Mouse (Mus musculus) MEL (cell line): ENCODE results near the gene Supt7l. TPM values are rescaled to one million over a fixed set of nuclear protein-coding genes. Genes with fewer than 3 reads are reported as not detected.

Experiments used
- DNase-seq: peaks from one replicate; pipeline ENCODE4 v3.0.0; 2011; ENCODE audit warnings: low read depth, low spot score
- H3K27ac ChIP-seq: 2 replicates; pipeline ENCODE4 v1.5.1; 2012; ENCODE audit warnings: low read depth, mild to moderate bottlenecking, control low read depth, low read length, moderate library complexity; ENCODE audit not compliant: control insufficient read depth
- H3K27me3 ChIP-seq, 2 experiments: fragments of 150-350 bp in 1 of 2; sonication (generic) in 1 of 2; 2 replicates each; pipeline ENCODE4 v1.6.1; 2012; ENCODE audit warnings: low read length in 2 of 2, mild to moderate bottlenecking in 2 of 2, improper control_type of control experiment in 1 of 2, moderate library complexity in 1 of 2; ENCODE audit not compliant: insufficient read depth in 2 of 2, control insufficient read depth in 1 of 2
- H3K36me3 ChIP-seq, 2 experiments: 2 replicates each; pipeline ENCODE4 v1.6.1; 2012 to 2014; ENCODE audit warnings: low read length in 2 of 2, improper control_type of control experiment in 1 of 2, inconsistent platforms in 1 of 2, mild to moderate bottlenecking in 1 of 2; ENCODE audit not compliant: insufficient read depth in 2 of 2, control insufficient read depth in 1 of 2
- H3K4me1 ChIP-seq, 2 experiments: fragments of 150-350 bp in 1 of 2; sonication (generic) in 1 of 2; 2 replicates each; pipeline ENCODE4 v1.6.1; 2012; ENCODE audit warnings: low read length in 2 of 2, improper control_type of control experiment in 1 of 2, mild to moderate bottlenecking in 1 of 2; ENCODE audit not compliant: insufficient read depth in 2 of 2, control insufficient read depth in 1 of 2
- H3K4me3 ChIP-seq, 2 experiments: fragments of 150-350 bp in 1 of 2; sonication (generic) in 1 of 2; 2 replicates each; pipeline ENCODE4 v1.5.1; 2012; ENCODE audit warnings: low read depth in 2 of 2, low read length in 2 of 2, mild to moderate bottlenecking in 2 of 2, moderate library complexity in 2 of 2, control low read depth in 1 of 2, improper control_type of control experiment in 1 of 2; ENCODE audit not compliant: control insufficient read depth in 1 of 2, insufficient read depth in 1 of 2
- H3K79me2 ChIP-seq: 2 replicates; pipeline ENCODE4 v1.6.1; 2012; ENCODE audit warnings: mild to moderate bottlenecking, low read length, moderate library complexity; ENCODE audit not compliant: control insufficient read depth, poor library complexity, insufficient read depth
- H3K9ac ChIP-seq: 2 replicates; pipeline ENCODE4 v1.6.1; 2012; ENCODE audit warnings: low read depth, mild to moderate bottlenecking, control low read depth, low read length, moderate library complexity; ENCODE audit not compliant: control insufficient read depth, poor library complexity, severe bottlenecking
- H3K9me3 ChIP-seq: fragments of 150-350 bp; sonication (generic); replicated peaks from 2 replicates; pipeline ENCODE4 v1.6.1; 2012; ENCODE audit warnings: mild to moderate bottlenecking, low read length, improper control_type of control experiment, moderate library complexity; ENCODE audit not compliant: insufficient read depth
- BHLHE40 ChIP-seq: IDR thresholded peaks from 2 replicates; pipeline ENCODE4 v1.6.1; 2012; ENCODE audit warnings: low read depth, mild to moderate bottlenecking, inconsistent platforms, low read length, improper control_type of control experiment, borderline replicate concordance
- MAFK ChIP-seq: IDR thresholded peaks from 2 replicates; pipeline ENCODE4 v1.6.1; 2011; ENCODE audit warnings: low read depth, mild to moderate bottlenecking, low read length, improper control_type of control experiment, borderline replicate concordance
- MAX ChIP-seq: IDR thresholded peaks from 2 replicates; pipeline ENCODE4 v1.6.1; 2011; ENCODE audit warnings: low read length, improper control_type of control experiment
- MXI1 ChIP-seq: IDR thresholded peaks from 2 replicates; pipeline ENCODE4 v1.6.1; 2011; ENCODE audit warnings: mild to moderate bottlenecking, low read depth, low read length, improper control_type of control experiment
- NELFE ChIP-seq: IDR thresholded peaks from 2 replicates; pipeline ENCODE4 v1.6.1; 2011; ENCODE audit warnings: low read depth, low read length, improper control_type of control experiment
- POLR2A ChIP-seq, 2 experiments: IDR thresholded peaks; 2 replicates each; pipeline ENCODE4 v1.6.1; 2011 to 2012; ENCODE audit warnings: low read length in 2 of 2, mild to moderate bottlenecking in 2 of 2, control low read depth in 1 of 2, improper control_type of control experiment in 1 of 2, low read depth in 1 of 2, moderate library complexity in 1 of 2; ENCODE audit not compliant: control insufficient read depth in 1 of 2, insufficient read depth in 1 of 2, poor library complexity in 1 of 2
- POLR2AphosphoS5 ChIP-seq: IDR thresholded peaks from 2 replicates; pipeline ENCODE4 v1.6.1; 2012; ENCODE audit warnings: low read depth, borderline replicate concordance, mild to moderate bottlenecking, inconsistent platforms, low read length, moderate library complexity, mixed read lengths
- RCOR1 ChIP-seq: IDR thresholded peaks from 2 replicates; pipeline ENCODE4 v1.6.1; 2012; ENCODE audit warnings: low read depth, mild to moderate bottlenecking, inconsistent platforms, low read length, improper control_type of control experiment
- SIN3A ChIP-seq: IDR thresholded peaks from 2 replicates; pipeline ENCODE4 v1.6.1; 2012; ENCODE audit warnings: low read length, improper control_type of control experiment, inconsistent platforms
- SMC3 ChIP-seq: IDR thresholded peaks from 2 replicates; pipeline ENCODE4 v1.6.1; 2011; ENCODE audit warnings: low read depth, low read length, improper control_type of control experiment
- TBP ChIP-seq: IDR thresholded peaks from 2 replicates; pipeline ENCODE4 v1.8.0; 2011; ENCODE audit warnings: low read depth, low read length, improper control_type of control experiment
- TCF12 ChIP-seq: IDR thresholded peaks from 2 replicates; pipeline ENCODE4 v1.6.1; 2014; ENCODE audit warnings: low read depth, mild to moderate bottlenecking, inconsistent platforms, low read length, improper control_type of control experiment, moderate library complexity
- USF1 ChIP-seq: IDR thresholded peaks from 2 replicates; pipeline ENCODE4 v1.6.1; 2014; ENCODE audit warnings: low read depth, mild to moderate bottlenecking, inconsistent platforms, low read length, improper control_type of control experiment, moderate library complexity
- USF2 ChIP-seq, 2 experiments: IDR thresholded peaks; 2 replicates each; pipeline ENCODE4 v1.6.1; 2011 to 2012; ENCODE audit warnings: improper control_type of control experiment in 2 of 2, low read length in 2 of 2, borderline replicate concordance in 1 of 2, inconsistent platforms in 1 of 2, low read depth in 1 of 2, mild to moderate bottlenecking in 1 of 2; ENCODE audit not compliant: insufficient read depth in 1 of 2
- ZC3H11A ChIP-seq: IDR thresholded peaks from 2 replicates; pipeline ENCODE4 v1.6.1; 2012; ENCODE audit warnings: low read depth, mild to moderate bottlenecking, inconsistent platforms, low read length, improper control_type of control experiment
- ZKSCAN1 ChIP-seq: IDR thresholded peaks from 2 replicates; pipeline ENCODE4 v1.6.1; 2012; ENCODE audit warnings: low read depth, mild to moderate bottlenecking, inconsistent platforms, low read length, improper control_type of control experiment, moderate library complexity
- ZMIZ1 ChIP-seq: IDR thresholded peaks from 2 replicates; pipeline ENCODE4 v1.6.1; 2012; ENCODE audit warnings: low read depth, mild to moderate bottlenecking, inconsistent platforms, low read length, improper control_type of control experiment, moderate library complexity
- polyA plus RNA-seq, 2 experiments: library from polyadenylated mRNA; stranded (reverse) in 1 of 2; unstranded in 1 of 2; fragments of >175 nt in 1 of 2; fragments of >200 nt in 1 of 2; gene quantifications; 2 replicates each; pipeline versions ENCODE4 v1.2.1 to v1.2.4; 2012; ENCODE audit warnings: low replicate concordance in 2 of 2, low read depth in 1 of 2; ENCODE audit not compliant: insufficient read length in 2 of 2, insufficient read depth in 1 of 2, missing spikeins in 1 of 2
- total RNA-seq: library from RNA; depleted of rRNA; stranded (reverse); fragments of 300-350 nt; gene quantifications from 2 replicates; pipeline ENCODE4 v1.2.3, GENCODE M21; 2012

Supt7l gene
- total and polyA plus RNA-seq, 3 experiments, result 19.3 to 23.6 TPM; not detected in 1

GRCm38 (mm10) chr5:31566457-31566856 lies 38.9 kb upstream of the Supt7l start (continued):
- no peak for TF ChIP-seq MAX
- TF ChIP-seq ZC3H11A, result no peak
- no peak for TF ChIP-seq POLR2AphosphoS5

- Histone ChIP-seq H3K9me3 (no peaks in the 10 kb centered on the region), H3K36me3 (peaks cover 0 to 12% of the 10 kb centered on the region in 2 experiments; a peak in 2 of 4 replicates)
- no peak for TF ChIP-seq ZC3H11A
- TF ChIP-seq ZMIZ1, result no peak
- no peak for TF ChIP-seq TCF12
- TF ChIP-seq BHLHE40, result no peak
- TF ChIP-seq MXI1, result no peak
- TF ChIP-seq RCOR1, result no peak
- no peak for TF ChIP-seq USF2 (IDR thresholded peaks at IDR 0.05; ENCODE audit: borderline replicate concordance in 1 of 2, insufficient read depth in 1 of 2, low read depth in 1 of 2, low read length in 2 of 2)
- no peak for TF ChIP-seq TBP
- TF ChIP-seq, all 39 proteins: peak for 0
- Histone ChIP-seq H3K27ac (no peak overlapping the region), H3K27me3 (no peaks in the 10 kb centered on the region), H3K4me1 (peaks cover 0 to 10% of the 10 kb centered on the region in 2 experiments; a peak in 2 of 4 replicates), H3K4me3 (no peak overlapping the region), H3K9ac (no peak overlapping the region), H3K79me2 (no peaks in the 10 kb centered on the region)
- DNase-seq, result no peak
Measured at GRCm38 (mm10) chr5:31566026-31566425, 38.4 kb upstream of the Supt7l start.

- peaks cover 0 to 8% of the 10 kb centered on the region in 2 experiments; a peak in 2 of 4 replicates for H3K36me3 ChIP-seq
- H3K27me3 ChIP-seq, result no peaks in the 10 kb centered on the region
Measured at GRCm38 (mm10) chr5:31564976-31565375, 37.4 kb upstream of the Supt7l start.

GRCm38 (mm10) chr5:31563905-31564304 lies 36.3 kb upstream of the Supt7l start:
- Histone ChIP-seq H3K79me2 (no peaks in the 10 kb centered on the region), H3K27ac (no peak overlapping the region), H3K27me3 (no peaks in the 10 kb centered on the region), H3K9me3 (no peaks in the 10 kb centered on the region), H3K9ac (no peak overlapping the region), H3K4me3 (no peak overlapping the region), H3K36me3 (peaks cover 0 to 4% of the 10 kb centered on the region in 2 experiments; a peak in 2 of 4 replicates), H3K4me1 (peaks cover 0 to 5% of the 10 kb centered on the region in 2 experiments; a peak in 2 of 4 replicates)
- no peak for DNase-seq
- TF ChIP-seq POLR2A (IDR thresholded peaks at IDR 0.05; ENCODE audit: control insufficient read depth in 1 of 2, insufficient read depth in 1 of 2, low read depth in 1 of 2, low read length in 2 of 2, poor library complexity in 1 of 2), result no peak
- TF ChIP-seq MAFK, result no peak
- TF ChIP-seq, all 39 proteins: peak for 0

More at GRCm38 (mm10) chr5:31564976-31565375, 37.4 kb upstream of the Supt7l start:
- peaks cover 0 to 6% of the 10 kb centered on the region in 2 experiments; a peak in 2 of 4 replicates for H3K4me1 ChIP-seq
- H3K79me2 ChIP-seq, result no peaks in the 10 kb centered on the region
- DNase-seq, result no peak
- no peak for TF ChIP-seq SMC3
- TF ChIP-seq ZKSCAN1, result no peak
- no peak for TF ChIP-seq SIN3A
- TF ChIP-seq MAX, result no peak
- TF ChIP-seq NELFE, result no peak
- no peak for TF ChIP-seq MXI1
- no peak for TF ChIP-seq USF1
- H3K9me3 ChIP-seq, result no peaks in the 10 kb centered on the region
- H3K27ac ChIP-seq, result no peak overlapping the region
- no peak overlapping the region for H3K4me3 ChIP-seq
- no peak overlapping the region for H3K9ac ChIP-seq
